Mouse (Mus musculus) erythroblast, embryonic 14.5 days (primary cell): ENCODE data around the gene Pcgf3.

Source experiments
- GATA1 ChIP-seq: IDR thresholded peaks from 2 replicates; pipeline ENCODE4 v1.6.1; 2012; ENCODE audit warnings: low read length, inconsistent platforms, mixed read lengths
- TAL1 ChIP-seq: IDR thresholded peaks from 3 replicates; pipeline ENCODE4 v1.6.1; 2012; ENCODE audit warnings: low read length, inconsistent platforms, mixed read lengths

- no peak for TF ChIP-seq GATA1
- TF ChIP-seq TAL1, result no peak
Measured at GRCm38 (mm10) chr5:108460461-108460860, 571 bp upstream of the Pcgf3 start.
